Mouse (Mus musculus): ENCODE data around the gene Slc9a6. TPM values are rescaled to one million over a fixed set of nuclear protein-coding genes. Genes with fewer than 3 reads are reported as not detected.

Gene Slc9a6
- 42.3 and 55.0 TPM in 2 replicates for polyA plus RNA-seq (2014; fragmentation: Nextera tagmentation; extraction: Ambion mirVana)

DNA sequence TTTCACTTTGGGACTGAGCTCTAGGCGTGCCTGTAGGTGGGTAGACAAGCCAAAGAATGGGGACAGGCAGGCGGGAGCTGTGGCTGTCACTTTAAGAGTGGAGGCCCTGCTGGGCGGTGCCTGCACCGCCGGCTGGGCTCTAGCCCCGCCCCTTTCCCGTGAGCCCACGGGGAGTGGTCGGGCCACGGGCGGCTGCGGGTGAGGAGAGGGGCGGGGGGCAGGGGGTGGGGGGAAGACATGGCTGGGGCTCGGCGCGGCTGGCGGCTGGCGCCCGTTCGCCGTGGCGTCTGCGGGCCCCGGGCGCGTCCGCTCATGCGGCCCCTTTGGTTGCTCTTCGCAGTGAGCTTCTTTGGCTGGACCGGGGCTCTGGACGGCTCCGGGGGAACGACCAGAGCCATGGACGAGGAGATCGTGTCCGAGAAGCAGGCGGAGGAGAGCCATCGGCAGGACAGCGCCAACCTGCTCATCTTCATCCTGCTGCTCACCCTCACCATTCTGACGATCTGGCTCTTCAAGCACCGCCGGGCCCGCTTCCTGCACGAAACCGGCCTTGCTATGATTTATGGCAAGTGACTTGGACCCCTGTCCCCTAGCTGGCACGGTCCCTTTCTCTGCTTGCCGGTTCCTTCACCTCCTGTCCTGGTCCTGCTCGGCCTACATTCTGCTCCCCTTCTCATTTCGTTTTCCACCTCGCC is at the start of gene Slc9a6:
Slc9a6 (plus strand) TSS at position 135 of the 695 bp plus-strand sequence.
- 13% methylated on average over 27 of the region's 50 CpGs for WGBS
- ATAC-seq (ENCODE audit: low read depth): peak; percentile 97
- H3K4me3 ChIP-seq (ENCODE audit: low read depth, low read length): peak within 1 kb of the TSS; percentile 52
- H3K36me3 ChIP-seq (ENCODE audit: control insufficient read depth, insufficient read depth, low read length): no peaks in the 10 kb centered on the region
- H3K9me3 ChIP-seq (ENCODE audit: control insufficient read depth, low read length): no peaks in the 10 kb centered on the region
- H3K4me1 ChIP-seq (ENCODE audit: control insufficient read depth, insufficient read depth, low read length): no peaks in the 10 kb centered on the region
- peak within 1 kb of the TSS; percentile 65 for H3K9ac ChIP-seq (replicated peaks; ENCODE audit: low read depth, low read length)
- H3K4me2 ChIP-seq (ENCODE audit: low read depth, low read length): peak within 1 kb of the TSS; percentile 46
- no peaks in the 10 kb centered on the region for H3K27me3 ChIP-seq (ENCODE audit: control insufficient read depth, insufficient read depth, low read length)
- H3K27ac ChIP-seq (ENCODE audit: low read depth, low read length): peak within 1 kb of the TSS; percentile 71

DNA sequence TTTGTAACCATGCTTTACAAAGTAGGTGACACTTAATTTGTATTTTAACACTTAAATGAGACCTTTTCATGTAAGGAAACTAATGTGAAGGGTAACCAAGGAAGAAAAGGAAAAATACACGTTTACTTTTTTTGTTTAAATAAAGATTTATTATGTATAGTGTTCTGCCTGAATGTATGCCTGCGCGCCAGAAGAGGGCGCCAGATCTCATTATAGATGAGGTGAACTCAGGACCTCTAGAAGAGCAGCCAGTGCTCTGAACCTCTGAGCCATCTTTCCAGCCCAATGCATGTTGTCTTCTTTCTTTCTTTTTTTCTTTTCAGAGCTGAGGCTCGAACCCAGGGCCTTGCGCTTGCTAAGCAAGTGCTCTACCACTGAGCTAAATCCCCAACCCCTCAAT is 37.1 kb upstream of the Slc9a6 start:
- Histone ChIP-seq H3K4me2 (ENCODE audit: low read depth, low read length) (no peak overlapping the region), H3K27ac (ENCODE audit: low read depth, low read length) (no peak overlapping the region), H3K27me3 (ENCODE audit: control insufficient read depth, insufficient read depth, low read length) (no peaks in the 10 kb centered on the region), H3K9me3 (ENCODE audit: control insufficient read depth, low read length) (no peaks in the 10 kb centered on the region), H3K9ac (replicated peaks; ENCODE audit: low read depth, low read length) (no peak overlapping the region), H3K4me1 (ENCODE audit: control insufficient read depth, insufficient read depth, low read length) (no peaks in the 10 kb centered on the region), H3K4me3 (ENCODE audit: low read depth, low read length) (no peak overlapping the region), H3K36me3 (ENCODE audit: control insufficient read depth, insufficient read depth, low read length) (no peaks in the 10 kb centered on the region)
- no peak for ATAC-seq (ENCODE audit: low read depth)
- 25% methylated on average over 6 of the region's 6 CpGs for WGBS

DNA sequence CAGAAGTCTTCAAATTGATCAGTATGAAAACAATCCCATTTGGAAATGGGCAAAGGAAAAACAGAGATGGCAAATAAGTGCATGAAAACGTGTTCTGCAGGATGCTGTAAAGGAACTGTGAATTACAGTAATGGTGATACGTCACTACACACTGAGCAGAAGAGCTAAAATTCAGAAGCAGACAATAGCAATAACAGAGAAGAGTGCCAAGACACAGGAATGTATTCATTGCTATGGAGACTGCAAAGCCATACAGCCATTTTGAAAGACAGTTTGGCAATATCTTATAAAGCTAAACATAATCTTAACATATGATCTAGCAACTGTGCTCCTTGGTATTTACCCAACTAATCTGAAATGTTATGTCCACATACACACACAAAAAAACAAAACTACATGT is 31.4 kb upstream of the Slc9a6 start:
- Histone ChIP-seq H3K9me3 (ENCODE audit: control insufficient read depth, low read length) (no peaks in the 10 kb centered on the region), H3K4me1 (ENCODE audit: control insufficient read depth, insufficient read depth, low read length) (no peaks in the 10 kb centered on the region), H3K9ac (replicated peaks; ENCODE audit: low read depth, low read length) (no peak overlapping the region), H3K27ac (ENCODE audit: low read depth, low read length) (no peak overlapping the region), H3K4me3 (ENCODE audit: low read depth, low read length) (no peak overlapping the region), H3K36me3 (ENCODE audit: control insufficient read depth, insufficient read depth, low read length) (no peaks in the 10 kb centered on the region), H3K4me2 (ENCODE audit: low read depth, low read length) (no peak overlapping the region), H3K27me3 (ENCODE audit: control insufficient read depth, insufficient read depth, low read length) (no peaks in the 10 kb centered on the region)
- ATAC-seq (ENCODE audit: low read depth): no peak
- 68% methylated on average over 2 of the region's 2 CpGs for WGBS

DNA sequence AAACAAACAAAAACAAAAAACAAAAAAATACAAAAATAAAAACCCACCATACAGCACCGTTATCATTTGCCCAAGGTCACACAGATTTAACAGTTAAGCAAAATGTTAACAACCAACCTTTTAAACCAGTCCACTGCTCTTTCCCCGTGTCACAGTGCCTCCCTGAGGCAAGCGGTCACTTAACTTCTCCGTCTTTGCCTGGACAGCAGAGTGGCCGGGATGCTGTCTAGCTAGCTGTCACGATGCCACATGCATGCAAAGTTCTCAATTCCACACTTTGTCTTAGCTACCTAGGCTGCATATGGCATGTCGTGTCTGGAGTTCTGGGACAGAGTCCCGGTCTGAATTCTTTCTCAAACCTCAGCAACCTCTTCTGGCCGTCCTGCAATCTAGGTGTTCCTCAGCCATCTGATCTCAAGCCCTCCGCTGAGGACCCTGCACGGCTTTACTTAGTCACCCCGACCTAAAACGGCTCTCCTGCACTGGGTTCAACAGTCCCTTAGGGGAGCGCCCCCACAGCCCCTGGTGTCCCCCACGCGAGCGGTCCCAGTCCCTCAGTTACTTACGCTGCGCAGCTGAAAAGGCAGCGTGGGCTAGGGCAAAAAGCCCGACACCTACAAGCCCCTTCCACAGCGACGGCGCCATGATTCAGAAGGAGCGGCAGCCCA is 12.2 kb upstream of the Slc9a6 start:
- WGBS: 13% methylated on average over 22 of the region's 25 CpGs
- peak overlapping the region; percentile 60 for H3K4me3 ChIP-seq (ENCODE audit: low read depth, low read length)
- H3K4me2 ChIP-seq (ENCODE audit: low read depth, low read length): peak overlapping the region; percentile 53
- no peaks in the 10 kb centered on the region for H3K27me3 ChIP-seq (ENCODE audit: control insufficient read depth, insufficient read depth, low read length)
- no peaks in the 10 kb centered on the region for H3K36me3 ChIP-seq (ENCODE audit: control insufficient read depth, insufficient read depth, low read length)
- peak overlapping the region; percentile 76 for H3K27ac ChIP-seq (ENCODE audit: low read depth, low read length)
- H3K9ac ChIP-seq (replicated peaks; ENCODE audit: low read depth, low read length): peak overlapping the region; percentile 67
- 0 out of 2 replicates have a peak, but pooled peaks cover 3% of the 10 kb centered on the region for H3K4me1 ChIP-seq (ENCODE audit: control insufficient read depth, insufficient read depth, low read length)
- ATAC-seq (ENCODE audit: low read depth): peak; percentile 74
- H3K9me3 ChIP-seq (ENCODE audit: control insufficient read depth, low read length): no peaks in the 10 kb centered on the region

DNA sequence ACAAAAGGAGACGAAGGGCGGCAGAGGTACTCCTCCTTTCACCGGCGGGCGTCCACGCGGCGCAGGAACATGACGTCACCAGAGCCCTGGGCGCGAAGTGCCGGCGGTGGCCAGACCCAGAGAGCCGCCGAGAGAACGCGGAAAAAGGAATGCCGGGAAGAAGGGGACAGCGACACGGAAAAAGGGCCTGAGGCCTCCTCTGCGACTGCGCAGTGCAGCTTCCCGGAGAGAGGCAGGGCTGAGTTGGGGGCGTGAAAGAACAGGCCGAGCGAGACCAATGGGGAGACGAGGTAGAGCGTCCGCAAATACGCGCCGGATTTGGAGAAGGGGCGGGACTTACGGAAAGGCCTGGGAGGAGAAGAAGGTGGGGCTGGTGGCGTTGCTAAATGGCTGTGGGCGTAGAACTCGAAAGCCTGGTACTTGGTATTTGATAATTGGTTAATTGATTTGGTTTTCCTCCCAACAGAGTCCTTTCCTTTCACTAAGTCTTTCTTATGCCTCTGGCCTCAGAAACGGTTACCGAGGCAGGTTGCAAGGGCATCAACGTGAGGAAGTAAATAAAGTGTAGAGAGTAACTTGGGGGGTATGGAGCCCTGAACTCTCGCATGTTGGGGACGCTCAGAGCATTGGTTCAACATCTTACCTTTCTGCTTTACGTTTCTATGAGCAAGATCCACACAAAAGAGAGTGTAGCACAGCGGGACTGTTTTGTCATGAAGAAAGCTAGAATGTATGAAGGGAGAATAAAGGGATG is 11.5 kb upstream of the Slc9a6 start, which contains the start of gene Mmgt1:
Mmgt1 (minus strand) TSS at position 183 of the 754 bp plus-strand sequence.
- Histone ChIP-seq H3K4me1 (ENCODE audit: control insufficient read depth, insufficient read depth, low read length) (0 out of 2 replicates have a peak, but pooled peaks cover 3% of the 10 kb centered on the region), H3K9ac (replicated peaks; ENCODE audit: low read depth, low read length) (peak within 1 kb of the TSS; percentile 67), H3K36me3 (ENCODE audit: control insufficient read depth, insufficient read depth, low read length) (no peaks in the 10 kb centered on the region), H3K4me2 (ENCODE audit: low read depth, low read length) (peak within 1 kb of the TSS; percentile 53), H3K9me3 (ENCODE audit: control insufficient read depth, low read length) (no peaks in the 10 kb centered on the region), H3K27me3 (ENCODE audit: control insufficient read depth, insufficient read depth, low read length) (no peaks in the 10 kb centered on the region), H3K27ac (ENCODE audit: low read depth, low read length) (peak within 1 kb of the TSS; percentile 76), H3K4me3 (ENCODE audit: low read depth, low read length) (peak within 1 kb of the TSS; percentile 60)
- peak; percentile 98 for ATAC-seq (ENCODE audit: low read depth)
- 15% methylated on average over 44 of the region's 44 CpGs for WGBS

DNA sequence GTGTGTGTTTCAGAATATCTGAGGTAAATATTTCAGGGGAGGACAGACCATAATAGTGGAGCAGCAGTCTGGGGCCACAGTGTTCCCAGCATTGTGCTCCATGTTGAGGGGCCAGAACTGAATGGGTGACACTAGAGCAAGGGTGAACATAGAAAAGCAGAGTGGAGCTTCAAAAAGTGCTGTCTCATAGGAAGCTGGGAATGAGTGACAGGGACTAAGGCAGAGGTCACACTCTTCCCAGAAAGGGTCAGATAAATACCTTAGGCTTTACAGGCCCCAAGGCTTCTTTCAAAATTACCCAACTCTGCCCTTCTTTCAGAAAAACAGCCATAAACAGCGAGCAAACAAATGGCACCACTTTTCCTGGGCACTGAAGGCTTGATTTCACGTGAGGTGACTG is 3.0 kb upstream of the Slc9a6 start:
- H3K4me1 ChIP-seq (ENCODE audit: control insufficient read depth, insufficient read depth, low read length): no peaks in the 10 kb centered on the region
- WGBS: 71% methylated on average over 2 of the region's 2 CpGs
- no peak overlapping the region for H3K9ac ChIP-seq (replicated peaks; ENCODE audit: low read depth, low read length)
- no peak for ATAC-seq (ENCODE audit: low read depth)
- no peak overlapping the region for H3K27ac ChIP-seq (ENCODE audit: low read depth, low read length)
- no peak overlapping the region for H3K4me2 ChIP-seq (ENCODE audit: low read depth, low read length)
- H3K27me3 ChIP-seq (ENCODE audit: control insufficient read depth, insufficient read depth, low read length): no peaks in the 10 kb centered on the region
- H3K9me3 ChIP-seq (ENCODE audit: control insufficient read depth, low read length): no peaks in the 10 kb centered on the region
- no peaks in the 10 kb centered on the region for H3K36me3 ChIP-seq (ENCODE audit: control insufficient read depth, insufficient read depth, low read length)
- H3K4me3 ChIP-seq (ENCODE audit: low read depth, low read length): no peak overlapping the region

DNA sequence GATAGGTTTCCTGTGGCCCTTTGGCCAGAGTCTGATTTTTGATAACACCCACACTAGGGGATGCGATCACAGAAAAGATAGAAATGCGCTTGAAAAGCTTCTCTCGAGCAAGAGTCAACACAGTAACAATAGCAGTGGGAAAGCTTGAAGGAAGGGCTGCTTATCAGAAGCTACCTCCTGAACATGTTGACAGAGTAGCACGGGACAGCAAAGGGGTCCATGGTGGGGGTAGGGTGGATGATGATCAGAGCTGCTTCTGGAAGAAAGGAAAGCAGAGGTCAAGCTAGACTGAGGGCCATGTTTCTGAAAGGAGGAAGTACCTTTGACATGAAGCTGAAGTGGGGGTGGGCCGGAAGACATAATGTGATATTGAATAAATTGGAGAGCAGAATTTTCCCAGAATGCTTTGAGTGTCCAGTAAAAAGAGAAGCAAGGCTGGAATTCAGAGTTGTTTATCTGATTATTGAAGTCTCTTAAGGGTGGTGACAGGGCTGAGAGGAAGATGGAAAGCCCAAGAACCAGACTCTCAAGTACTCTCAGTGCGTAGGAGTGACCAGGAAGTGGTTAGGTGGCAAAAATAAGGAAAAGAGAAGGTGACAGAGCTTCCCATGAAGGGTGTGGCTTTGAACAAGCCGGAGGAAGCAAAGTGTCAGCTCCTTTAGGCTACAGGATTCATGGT is 2.4 kb upstream of the Slc9a6 start:
- Histone ChIP-seq H3K9ac (replicated peaks; ENCODE audit: low read depth, low read length) (no peak overlapping the region), H3K4me1 (ENCODE audit: control insufficient read depth, insufficient read depth, low read length) (no peaks in the 10 kb centered on the region), H3K27ac (ENCODE audit: low read depth, low read length) (no peak overlapping the region), H3K4me2 (ENCODE audit: low read depth, low read length) (no peak overlapping the region), H3K9me3 (ENCODE audit: control insufficient read depth, low read length) (no peaks in the 10 kb centered on the region), H3K4me3 (ENCODE audit: low read depth, low read length) (no peak overlapping the region), H3K27me3 (ENCODE audit: control insufficient read depth, insufficient read depth, low read length) (no peaks in the 10 kb centered on the region), H3K36me3 (ENCODE audit: control insufficient read depth, insufficient read depth, low read length) (no peaks in the 10 kb centered on the region)
- no peak for ATAC-seq (ENCODE audit: low read depth)
- 88% methylated on average over 7 of the region's 7 CpGs for WGBS

DNA sequence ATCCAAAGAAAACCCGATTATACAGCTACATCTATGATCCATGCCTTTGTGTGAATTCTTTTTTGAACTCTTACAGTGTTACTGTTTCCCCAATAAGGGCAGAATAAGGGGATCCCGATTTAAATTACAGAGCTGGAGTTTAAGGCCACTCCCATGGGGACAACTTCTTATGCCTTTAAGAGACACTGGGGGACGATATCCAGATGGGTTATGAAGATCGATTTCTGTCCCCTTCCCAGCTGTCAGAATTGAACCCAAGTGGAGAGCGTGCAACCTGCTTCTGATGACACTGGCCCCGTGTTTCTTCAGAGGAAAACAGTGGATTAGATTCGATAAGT is 303 bp upstream of the Slc9a6 start:
- Histone ChIP-seq H3K9ac (replicated peaks; ENCODE audit: low read depth, low read length) (0 out of 2 replicates have a peak overlapping the region, but pooled peaks have one; percentile 21), H3K27me3 (ENCODE audit: control insufficient read depth, insufficient read depth, low read length) (no peaks in the 10 kb centered on the region), H3K4me3 (ENCODE audit: low read depth, low read length) (peak overlapping the region; percentile 52), H3K9me3 (ENCODE audit: control insufficient read depth, low read length) (no peaks in the 10 kb centered on the region), H3K4me1 (ENCODE audit: control insufficient read depth, insufficient read depth, low read length) (no peaks in the 10 kb centered on the region), H3K27ac (ENCODE audit: low read depth, low read length) (no peak overlapping the region), H3K36me3 (ENCODE audit: control insufficient read depth, insufficient read depth, low read length) (no peaks in the 10 kb centered on the region), H3K4me2 (ENCODE audit: low read depth, low read length) (peak overlapping the region; percentile 42)
- ATAC-seq (ENCODE audit: low read depth): no peak
- WGBS: 30% methylated on average over 7 of the region's 7 CpGs
